Mouse (Mus musculus) cerebellum, adult 2 months (tissue): ENCODE measurements around the gene Parva. TPM values are rescaled to one million over a fixed set of nuclear protein-coding genes. Genes with fewer than 3 reads are reported as not detected.
A peak's percentile ranks its signal among the peaks of the same experiment; 100 is the strongest.

Source experiments
- DNase-seq, 2 experiments: peaks; one replicate each; pipeline ENCODE4 v3.0.0; 2021
- H3K27ac ChIP-seq: fragments of 200-500 bp; 2 replicates; pipeline ENCODE4 v1.5.1; 2012; ENCODE audit warnings: low read length, control low read depth, inconsistent platforms; ENCODE audit not compliant: insufficient read depth
- H3K27me3 ChIP-seq: fragments of 200-500 bp; 2 replicates; pipeline ENCODE4 v1.6.1; 2012; ENCODE audit warnings: inconsistent platforms, mild to moderate bottlenecking, low read length, moderate library complexity; ENCODE audit not compliant: control insufficient read depth, insufficient read depth
- H3K4me1 ChIP-seq: fragments of 200-500 bp; 2 replicates; pipeline ENCODE4 v1.6.1; 2011; ENCODE audit warnings: low read length; ENCODE audit not compliant: control insufficient read depth, insufficient read depth
- H3K4me3 ChIP-seq: fragments of 200-500 bp; replicated peaks from 2 replicates; pipeline ENCODE3; 2011; ENCODE audit warnings: mild to moderate bottlenecking, low read depth, low read length, control low read depth; ENCODE audit not compliant: insufficient read depth
- CTCF ChIP-seq: fragments of 200-500 bp; IDR thresholded peaks from 2 replicates; pipeline ENCODE4 v1.5.1; 2011; ENCODE audit warnings: low read depth, mild to moderate bottlenecking, control low read depth, low read length, moderate library complexity, borderline replicate concordance; ENCODE audit not compliant: insufficient read depth
- POLR2A ChIP-seq: fragments of 200-500 bp; IDR thresholded peaks from 2 replicates; pipeline ENCODE4 v1.6.1; 2011; ENCODE audit warnings: low read length, control low read depth, borderline replicate concordance; ENCODE audit not compliant: insufficient read depth
- WGBS: fragments of 180-500 bp; shearing (Covaris S2); methylation state at CpG from one replicate; pipeline ENCODE4 v1.1.7; 2018; 5-methylcytosine and 5-hydroxymethylcytosine counted together
- polyA plus RNA-seq: library from polyadenylated mRNA; depleted of rRNA; stranded (reverse); fragments of >200 nt; gene quantifications from 2 replicates; pipeline ENCODE4 v1.2.3, GENCODE M21; 2012

The Parva gene
- polyA plus RNA-seq, 1 experiment = 67.5 TPM

GRCm38 (mm10) chr7:112439846-112440245 is 12.5 kb downstream of the Parva start:
- Histone ChIP-seq H3K4me1 (peaks cover 15% of the 10 kb centered on the region), H3K27ac (no peak overlapping the region), H3K4me3 (no peak overlapping the region), H3K27me3 (no peaks in the 10 kb centered on the region)
- peak in 1 of 2 experiments; percentile 38 for DNase-seq
- 33% methylated on average over 3 of the region's 3 CpGs for WGBS
- no peak for TF ChIP-seq CTCF
- no peak for TF ChIP-seq POLR2A

GRCm38 (mm10) chr7:112444152-112444984 is 17.1 kb downstream of the Parva start:
- peaks cover 18% of the 10 kb centered on the region for H3K4me1 ChIP-seq
- H3K27ac ChIP-seq = no peak overlapping the region
- peak; percentile 80 to 85 for DNase-seq
- TF ChIP-seq CTCF (no peak), POLR2A (no peak)
- WGBS = 32% methylated on average over 12 of the region's 12 CpGs
- H3K27me3 ChIP-seq = no peaks in the 10 kb centered on the region
- no peak overlapping the region for H3K4me3 ChIP-seq

DNA sequence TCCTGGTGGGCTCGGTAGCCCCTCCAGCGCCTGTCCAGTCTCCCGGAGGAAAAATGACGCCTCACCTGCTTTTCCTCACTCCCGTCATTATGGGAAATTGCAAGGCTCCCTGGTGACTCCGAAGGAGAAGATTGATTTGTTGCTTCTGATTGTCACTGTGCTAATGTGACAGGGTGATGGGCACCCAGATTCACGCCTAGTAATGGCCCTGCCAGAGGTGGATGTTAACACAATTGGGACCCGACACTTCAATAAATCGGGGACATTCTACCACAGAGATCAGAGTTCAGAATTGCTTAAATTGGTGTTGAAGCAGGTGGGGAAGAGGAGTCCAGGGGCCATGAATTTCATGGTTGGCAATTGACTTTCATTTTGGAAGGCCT is 17.7 kb downstream of the Parva start:
- Histone ChIP-seq H3K27ac (no peak overlapping the region), H3K4me1 (peaks cover 18% of the 10 kb centered on the region), H3K4me3 (no peak overlapping the region), H3K27me3 (no peaks in the 10 kb centered on the region)
- no peak for TF ChIP-seq POLR2A
- TF ChIP-seq CTCF = no peak
- WGBS = 44% methylated on average over 9 of the region's 9 CpGs
- no peak for DNase-seq

GRCm38 (mm10) chr7:112446498-112446897 is 19.2 kb downstream of the Parva start:
- H3K27me3 ChIP-seq = no peaks in the 10 kb centered on the region
- no peak for DNase-seq
- TF ChIP-seq POLR2A = no peak
- no peak for TF ChIP-seq CTCF
- H3K4me3 ChIP-seq = no peak overlapping the region
- H3K27ac ChIP-seq = no peak overlapping the region
- WGBS = 92% methylated on average over 4 of the region's 4 CpGs
- peaks cover 18% of the 10 kb centered on the region for H3K4me1 ChIP-seq

DNA sequence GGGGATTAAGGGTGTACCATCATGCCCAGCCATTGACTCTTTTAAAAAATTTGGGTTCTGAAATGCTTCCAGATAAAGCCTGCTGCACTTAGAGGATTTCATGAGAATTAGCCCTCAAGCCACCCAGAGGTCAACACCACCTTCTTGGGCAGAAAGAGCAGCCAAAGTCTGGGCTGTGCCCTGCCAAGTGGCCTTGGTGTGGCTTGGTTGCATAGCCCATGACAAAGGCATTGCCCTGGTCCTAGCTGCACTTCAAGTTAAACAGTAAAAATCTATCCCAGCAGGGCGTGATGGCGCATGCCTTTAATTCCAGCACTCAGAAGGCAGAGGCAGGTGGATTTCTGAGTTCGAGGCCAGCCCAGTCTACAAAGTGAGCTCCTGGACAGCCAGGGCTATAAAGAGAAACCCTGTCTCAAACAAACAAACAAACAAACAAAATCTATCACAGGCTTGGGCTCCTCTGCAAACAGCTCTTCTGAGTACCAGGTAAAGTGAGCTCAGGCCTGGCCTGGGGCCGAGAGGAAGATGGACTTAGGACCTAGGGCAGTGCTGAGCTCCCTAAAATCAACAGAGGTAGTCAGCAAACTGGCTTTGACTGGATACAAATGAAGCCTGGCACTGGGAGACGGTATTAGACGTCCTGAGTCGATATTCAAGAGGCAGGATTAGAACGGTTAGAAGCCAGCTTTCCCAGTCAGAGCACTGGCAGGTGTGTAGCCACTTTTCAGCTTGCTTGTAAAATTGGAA is 22.8 kb downstream of the Parva start:
- Histone ChIP-seq H3K4me3 (no peak overlapping the region), H3K4me1 (peaks cover 6% of the 10 kb centered on the region)
- WGBS = 82% methylated on average over 8 of the region's 8 CpGs

GRCm38 (mm10) chr7:112452471-112452870 is 25.2 kb downstream of the Parva start:
- Histone ChIP-seq H3K4me3 (no peak overlapping the region), H3K27me3 (no peaks in the 10 kb centered on the region), H3K27ac (no peak overlapping the region), H3K4me1 (peaks cover 6% of the 10 kb centered on the region; the same call in 1 of the 2 replicates)
- TF ChIP-seq POLR2A (no peak), CTCF (no peak)
- no peak for DNase-seq
- WGBS = 90% methylated on average over 5 of the region's 5 CpGs

More for the DNA sequence above, 22.8 kb downstream of the Parva start:
- DNase-seq = no peak
- Histone ChIP-seq H3K27me3 (no peaks in the 10 kb centered on the region), H3K27ac (no peak overlapping the region)
- no peak for TF ChIP-seq CTCF
- TF ChIP-seq POLR2A = no peak

DNA sequence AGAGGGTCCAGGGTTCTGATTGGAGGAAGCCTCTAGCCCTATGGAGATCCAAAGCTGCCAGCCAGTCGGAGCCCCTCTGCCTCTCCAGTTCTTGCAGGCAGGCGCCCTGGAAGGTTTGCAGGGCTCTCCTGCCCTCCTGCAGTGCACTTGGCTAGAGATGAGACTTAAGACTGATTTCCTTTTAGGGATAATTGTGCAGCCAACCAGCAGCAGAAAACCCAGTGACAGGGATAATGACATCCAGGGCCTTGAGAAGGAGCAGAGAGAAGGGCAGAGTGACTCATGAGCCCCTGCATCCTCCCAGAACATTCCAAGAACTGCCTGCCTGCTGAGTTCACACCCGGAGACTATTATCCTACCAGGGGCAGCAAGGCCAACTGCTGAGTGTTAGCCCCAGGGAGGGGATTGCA is 26.5 kb downstream of the Parva start:
- Histone ChIP-seq H3K4me1 (peaks cover 16% of the 10 kb centered on the region), H3K4me3 (no peak overlapping the region), H3K27me3 (no peaks in the 10 kb centered on the region), H3K27ac (no peak overlapping the region)
- WGBS = 30% methylated on average over 3 of the region's 3 CpGs
- peak in 1 of 2 experiments; percentile 32 for DNase-seq
- TF ChIP-seq POLR2A = no peak
- no peak for TF ChIP-seq CTCF
